In genomic region chr17:36178938-36179337, GRCm38 (mm10) we compare ENCODE assay signal across 8 mouse cellular contexts. TPM values are rescaled to one million over a fixed set of nuclear protein-coding genes. Genes with fewer than 3 reads are reported as not detected.
DNase-seq lines count a peak whose midpoint lies in the region; ATAC-seq lines count a peak whose summit lies in the region.
"Not testable (repeated sequence)": the region's sequence is repeated elsewhere in the genome, so short reads cannot be mapped to it uniquely, and the experiment has no call there.

No protein-coding gene starts in this region.

- not testable (repeated sequence) for H3K4me1 ChIP-seq in embryonic facial prominence, embryonic 14.5 days (ENCODE audit: control insufficient read depth, insufficient read depth, low read length); heart, embryonic 12.5 days (replicated peaks); limb, embryonic 13.5 days; neural tube, embryonic 15.5 days

- ATAC-seq in embryonic facial prominence, embryonic 14.5 days (ENCODE audit: low read depth), result 0 out of 2 replicates have a peak, but pooled peaks have one; percentile 41
- ATAC-seq in heart, embryonic 12.5 days (ENCODE audit: insufficient number of reproducible peaks, low FRiP score); neural tube, embryonic 15.5 days (ENCODE audit: low FRiP score): not testable (repeated sequence)
- ATAC-seq in limb, embryonic 13.5 days (ENCODE audit: low FRiP score, low read depth), result peak; percentile 48; the same call in 1 of the 2 replicates

- H3K9ac ChIP-seq in embryonic facial prominence, embryonic 14.5 days (ENCODE audit: low read depth, low read length), result peak overlapping the region; percentile 44; the same call in 1 of the 2 replicates
- H3K9ac ChIP-seq in heart, embryonic 12.5 days, result peak overlapping the region; percentile 62
- peak overlapping the region; percentile 58; the same call in 1 of the 2 replicates for H3K9ac ChIP-seq in limb, embryonic 13.5 days
- H3K9ac ChIP-seq in neural tube, embryonic 15.5 days (replicated peaks), result peak overlapping the region; percentile 10; the same call in 1 of the 2 replicates

- peak overlapping the region; percentile 36 for H3K4me3 ChIP-seq in embryonic facial prominence, embryonic 14.5 days (ENCODE audit: low read depth, low read length)
- H3K4me3 ChIP-seq in heart, embryonic 12.5 days, result peak overlapping the region; percentile 48
- peak overlapping the region; percentile 44 for H3K4me3 ChIP-seq in limb, embryonic 13.5 days
- peak overlapping the region; percentile 32 for H3K4me3 ChIP-seq in neural tube, embryonic 15.5 days (replicated peaks)

- not testable (repeated sequence) for H3K27ac ChIP-seq in embryonic facial prominence, embryonic 14.5 days (replicated peaks; ENCODE audit: low read depth, low read length); heart, embryonic 12.5 days (ENCODE audit: poor library complexity, severe bottlenecking); limb, embryonic 13.5 days; neural tube, embryonic 15.5 days (replicated peaks)

- not testable (repeated sequence) for H3K36me3 ChIP-seq in embryonic facial prominence, embryonic 14.5 days (ENCODE audit: control insufficient read depth, insufficient read depth, low read length); heart, embryonic 12.5 days; limb, embryonic 13.5 days; neural tube, embryonic 15.5 days

- H3K9me3 ChIP-seq in embryonic facial prominence, embryonic 14.5 days (ENCODE audit: control insufficient read depth, low read length); heart, embryonic 12.5 days (replicated peaks); limb, embryonic 13.5 days; neural tube, embryonic 15.5 days (replicated peaks): not testable (repeated sequence)

- DNase-seq in adrenal gland, adult (ENCODE audit: inconsistent age in 2 of 2, low spot score in 1 of 2), result peak; percentile 25 to 52
- DNase-seq in embryonic facial prominence, embryonic 14.5 days (ENCODE audit: low spot score), result peak; percentile 11
- peak; percentile 72 for DNase-seq in induced T-regulatory cell, adult 2 months (ENCODE audit: low read depth)
- DNase-seq in lung, postnatal 14 days, result peak; percentile 17
- DNase-seq in thymus, postnatal 14 days, result peak; percentile 81

- peaks cover 12% of the 10 kb centered on the region for H3K27me3 ChIP-seq in embryonic facial prominence, embryonic 14.5 days (replicated peaks; ENCODE audit: control insufficient read depth, insufficient read depth, low read length)
- H3K27me3 ChIP-seq in heart, embryonic 12.5 days (replicated peaks), result peaks cover 34% of the 10 kb centered on the region
- peaks cover 48% of the 10 kb centered on the region for H3K27me3 ChIP-seq in limb, embryonic 13.5 days
- peaks cover 37% of the 10 kb centered on the region for H3K27me3 ChIP-seq in neural tube, embryonic 15.5 days (replicated peaks)

- peak overlapping the region; percentile 60 for H3K4me2 ChIP-seq in embryonic facial prominence, embryonic 14.5 days (ENCODE audit: low read depth, low read length)
- peak overlapping the region; percentile 84 for H3K4me2 ChIP-seq in heart, embryonic 12.5 days
- H3K4me2 ChIP-seq in limb, embryonic 13.5 days (replicated peaks), result peak overlapping the region; percentile 70
- H3K4me2 ChIP-seq in neural tube, embryonic 15.5 days, result peak overlapping the region; percentile 61

- WGBS in embryonic facial prominence, embryonic 14.5 days, result 0% methylated on average over 28 of the region's 40 CpGs
- WGBS in heart, embryonic 12.5 days, result under 1% methylated on average over 40 of the region's 40 CpGs
- under 1% methylated on average over 40 of the region's 40 CpGs for WGBS in limb, embryonic 13.5 days
- WGBS in neural tube, embryonic 15.5 days, result under 1% methylated on average over 40 of the region's 40 CpGs

RNA-seq across cellular contexts. Expression of gene Gm8909, which starts 10.6 kb away (rescaled TPM):
- not detected in 2 replicates for polyA plus RNA-seq in embryonic facial prominence, embryonic 14.5 days (2014; fragmentation: Nextera tagmentation; extraction: Ambion mirVana)
- 0.18 TPM in 1 of 2 replicates, not detected in the other for polyA plus RNA-seq in heart, embryonic 12.5 days (2016; fragmentation: Nextera tagmentation; extraction: Ambion mirVana)
- polyA plus RNA-seq in limb, embryonic 13.5 days (2015; fragmentation: Nextera tagmentation; extraction: Ambion mirVana), result not detected in 2 replicates
- not detected in 2 replicates for polyA plus RNA-seq in neural tube, embryonic 15.5 days (2015; fragmentation: Nextera tagmentation; extraction: Ambion mirVana)

RNA-seq across cellular contexts. Expression of gene H2-T3, which starts 11.1 kb away (rescaled TPM):
- polyA plus RNA-seq in embryonic facial prominence, embryonic 14.5 days (2014; fragmentation: Nextera tagmentation; extraction: Ambion mirVana), result not detected in 2 replicates
- not detected in 2 replicates for polyA plus RNA-seq in heart, embryonic 12.5 days (2016; fragmentation: Nextera tagmentation; extraction: Ambion mirVana)
- polyA plus RNA-seq in limb, embryonic 13.5 days (2015; fragmentation: Nextera tagmentation; extraction: Ambion mirVana), result 0.09 TPM in 1 of 2 replicates, not detected in the other
- polyA plus RNA-seq in neural tube, embryonic 15.5 days (2015; fragmentation: Nextera tagmentation; extraction: Ambion mirVana), result 0.57 TPM in 1 of 2 replicates, not detected in the other

RNA-seq across cellular contexts. Expression of gene Gm7030, which starts 49.7 kb away (rescaled TPM):
- polyA plus RNA-seq in embryonic facial prominence, embryonic 14.5 days (2014; fragmentation: Nextera tagmentation; extraction: Ambion mirVana), result not detected in 2 replicates
- polyA plus RNA-seq in heart, embryonic 12.5 days (2016; fragmentation: Nextera tagmentation; extraction: Ambion mirVana), result not detected in 2 replicates
- polyA plus RNA-seq in limb, embryonic 13.5 days (2015; fragmentation: Nextera tagmentation; extraction: Ambion mirVana), result not detected in 2 replicates
- not detected in 2 replicates for polyA plus RNA-seq in neural tube, embryonic 15.5 days (2015; fragmentation: Nextera tagmentation; extraction: Ambion mirVana)

RNA-seq across cellular contexts. Expression of gene Gm19684, which starts 57.5 kb away (rescaled TPM):
- polyA plus RNA-seq in embryonic facial prominence, embryonic 14.5 days (2014; fragmentation: Nextera tagmentation; extraction: Ambion mirVana), result not detected in 2 replicates
- polyA plus RNA-seq in heart, embryonic 12.5 days (2016; fragmentation: Nextera tagmentation; extraction: Ambion mirVana), result not detected in 2 replicates
- polyA plus RNA-seq in limb, embryonic 13.5 days (2015; fragmentation: Nextera tagmentation; extraction: Ambion mirVana), result not detected in 2 replicates
- not detected in 2 replicates for polyA plus RNA-seq in neural tube, embryonic 15.5 days (2015; fragmentation: Nextera tagmentation; extraction: Ambion mirVana)

Comparison
In these comparisons a context has a peak if more than half of its experiments do, and no peak if none do; other contexts are left out.
1. DNase-seq: peak in every context shown above with its lines; median percentile 81 in thymus, postnatal 14 days; 72 in induced T-regulatory cell, adult 2 months; 38 in adrenal gland, adult; 17 in lung, postnatal 14 days; 11 in embryonic facial prominence, embryonic 14.5 days.
2. H3K9ac ChIP-seq: peak in every context shown above with its lines; median percentile 62 in heart, embryonic 12.5 days; 58 in limb, embryonic 13.5 days; 44 in embryonic facial prominence, embryonic 14.5 days; 10 in neural tube, embryonic 15.5 days.